Mouse (Mus musculus) monocyte, adult 5-6 weeks (primary cell): Measurements from ENCODE around the gene Prl7a2. TPM values are rescaled to one million over a fixed set of nuclear protein-coding genes. Genes with fewer than 3 reads are reported as not detected.

Experiments used
- ATAC-seq: fragments of 153-309, 156-312 bp; replicated peaks from 2 replicates; pipeline ENCODE4 v1.8.0; 2017; ENCODE audit warnings: mild to moderate bottlenecking; ENCODE audit not compliant: low TSS enrichment, insufficient number of reproducible peaks, severe bottlenecking, poor library complexity, low FRiP score
- total RNA-seq: library from RNA; stranded (forward); fragments of 200-1000, 200-491, 200-594 nt; gene quantifications from 3 replicates; pipeline ENCODE4 v1.2.3, GENCODE M21; 2017

Gene Prl7a2
- not detected in 3 replicates for total RNA-seq

DNA sequence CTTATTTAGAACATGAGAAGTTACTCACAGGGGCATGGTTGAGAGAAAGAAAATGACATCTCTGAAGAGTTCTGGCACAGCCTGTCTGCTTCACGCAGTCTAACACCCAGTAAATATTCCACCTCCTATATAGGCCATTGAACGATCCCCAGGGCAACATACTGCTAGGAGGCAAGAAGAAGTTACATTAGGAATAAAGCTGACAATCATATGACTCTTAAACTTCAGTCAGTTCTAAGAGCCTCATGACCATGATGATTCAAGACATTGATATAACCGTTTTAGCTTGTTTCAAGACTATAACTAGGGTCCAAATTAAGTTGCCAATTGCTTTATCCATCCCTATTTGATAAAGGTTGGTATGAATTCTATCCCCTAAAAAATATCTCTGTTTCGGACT is at the start of gene Prl7a2:
TSS of gene Prl7a2 (minus strand) at position 101 of the 400 bp plus-strand sequence.
- ATAC-seq, result no peak

- no peak for ATAC-seq
Measured at GRCm38 (mm10) chr13:27716636-27717035, 48.8 kb upstream of the Prl7a2 start, which contains the start of gene Prl7d1. TSS of gene Prl7d1 (minus strand) at chr13:27716736.

- no peak for ATAC-seq
Measured at GRCm38 (mm10) chr13:27706521-27706920, 38.7 kb upstream of the Prl7a2 start.

GRCm38 (mm10) chr13:27660747-27661146 is 7.1 kb downstream of the Prl7a2 start:
- ATAC-seq, result no peak

DNA sequence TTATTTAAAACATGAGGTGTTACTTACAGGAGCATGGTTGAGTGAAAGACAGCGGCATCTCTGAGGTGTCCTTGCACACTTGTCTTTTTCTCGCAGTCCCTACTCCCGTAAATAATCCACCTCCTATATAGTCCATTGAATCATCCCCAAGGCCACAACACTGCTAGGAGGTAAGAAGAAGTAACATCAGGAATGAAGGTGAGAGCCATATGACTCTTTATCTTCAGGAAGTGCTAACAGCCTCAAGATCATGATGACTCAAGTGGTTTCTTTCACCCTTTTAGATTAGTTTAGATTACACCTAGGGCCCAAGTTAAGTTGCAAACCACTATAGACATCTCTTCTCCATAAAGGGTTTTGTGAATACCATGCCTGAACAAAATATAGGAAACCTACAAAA is 25.4 kb downstream of the Prl7a2 start, which contains the start of gene Prl7a1:
TSS of gene Prl7a1 (minus strand) at position 101 of the 400 bp plus-strand sequence.
- ATAC-seq, result no peak

DNA sequence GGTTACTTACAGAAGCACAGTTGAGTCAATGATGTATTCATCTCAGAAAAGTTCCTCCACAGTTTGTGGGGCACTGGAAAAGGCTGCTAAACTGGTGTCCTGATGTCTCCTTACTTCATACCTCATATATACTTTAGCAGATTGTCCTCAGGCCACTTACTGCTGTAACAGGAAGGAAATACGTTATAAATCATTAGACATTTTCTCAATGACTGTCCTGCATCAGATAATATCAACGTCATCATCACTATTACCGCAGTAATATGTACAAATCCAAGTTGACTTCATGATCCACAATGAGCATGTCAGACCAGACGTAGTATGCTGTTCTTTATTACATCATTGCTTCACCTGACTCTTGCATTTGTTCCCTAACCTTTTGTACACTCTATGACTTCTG is 57.4 kb downstream of the Prl7a2 start, which contains the start of gene Prl7b1:
TSS of gene Prl7b1 (minus strand) at position 101 of the 400 bp plus-strand sequence.
- no peak for ATAC-seq

Other genes starting within 250 kb of the Prl7a2 start
- not detected in 3 replicates for gene Prl8a6, start 229.3 kb downstream of the Prl7a2 start, total RNA-seq
- not detected in 3 replicates for gene Prl8a8, start 154.8 kb downstream of the Prl7a2 start, total RNA-seq
- gene Prl8a9, start 103.4 kb downstream of the Prl7a2 start, total RNA-seq, result not detected in 3 replicates
- gene Prl8a1, start 85.9 kb downstream of the Prl7a2 start, total RNA-seq, result not detected in 3 replicates
- not detected in 3 replicates for gene Prl7b1, start 57.5 kb downstream of the Prl7a2 start, total RNA-seq
- gene Prl7a1, start 25.5 kb downstream of the Prl7a2 start, total RNA-seq, result not detected in 3 replicates
- gene Prl7d1, start 48.7 kb upstream of the Prl7a2 start, total RNA-seq, result not detected in 3 replicates
- gene Prl7c1, start 112.8 kb upstream of the Prl7a2 start, total RNA-seq, result not detected in 3 replicates
- not detected in 3 replicates for gene Prl2a1, start 133.6 kb upstream of the Prl7a2 start, total RNA-seq
- not detected in 3 replicates for gene Prl2c1, start 181.3 kb upstream of the Prl7a2 start, total RNA-seq